Mouse (Mus musculus): ENCODE measurements around the gene Map3k10.

DNA sequence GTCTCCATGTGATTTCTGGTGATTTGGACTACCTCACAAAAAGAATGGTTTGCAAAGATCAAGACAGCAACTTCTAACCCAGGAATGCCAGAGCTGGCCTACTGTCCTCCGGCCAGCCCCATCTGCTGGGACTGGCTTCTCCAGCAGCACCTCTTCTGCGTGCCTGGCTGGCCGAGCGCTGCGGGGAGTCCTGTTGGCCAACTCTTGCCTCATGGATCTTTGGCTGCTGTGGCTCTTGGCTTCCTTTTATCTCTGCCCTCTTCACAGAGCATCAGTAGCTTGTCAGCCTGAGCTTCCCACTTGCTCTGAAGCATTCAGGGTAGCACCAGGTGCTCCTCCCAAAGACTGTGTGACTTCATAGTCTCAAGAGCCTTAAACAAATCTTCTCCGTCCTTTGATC, 46.2 kb downstream of the Map3k10 start:
- TF ChIP-seq CTCF (IDR thresholded peaks at IDR 0.05; ENCODE audit: borderline replicate concordance, insufficient read depth, low read depth, low read length) (no peak), POLR2A (IDR thresholded peaks at IDR 0.05; ENCODE audit: borderline replicate concordance, insufficient read depth, low read length) (no peak)

Data from cerebellum, adult 2 months (tissue).